Mouse (Mus musculus) liver, postnatal 0 days (tissue): ENCODE measurements around the gene Ptpre.

Source experiments
- CTCF ChIP-seq: sonication (generic); IDR thresholded peaks from 2 replicates; pipeline ENCODE4 v1.5.1; 2016; ENCODE audit warnings: antibody characterized with exemption, low read depth
- EP300 ChIP-seq: IDR thresholded peaks from 2 replicates; pipeline ENCODE4 v1.6.1; 2016; ENCODE audit warnings: antibody characterized with exemption, low read depth, mild to moderate bottlenecking

DNA sequence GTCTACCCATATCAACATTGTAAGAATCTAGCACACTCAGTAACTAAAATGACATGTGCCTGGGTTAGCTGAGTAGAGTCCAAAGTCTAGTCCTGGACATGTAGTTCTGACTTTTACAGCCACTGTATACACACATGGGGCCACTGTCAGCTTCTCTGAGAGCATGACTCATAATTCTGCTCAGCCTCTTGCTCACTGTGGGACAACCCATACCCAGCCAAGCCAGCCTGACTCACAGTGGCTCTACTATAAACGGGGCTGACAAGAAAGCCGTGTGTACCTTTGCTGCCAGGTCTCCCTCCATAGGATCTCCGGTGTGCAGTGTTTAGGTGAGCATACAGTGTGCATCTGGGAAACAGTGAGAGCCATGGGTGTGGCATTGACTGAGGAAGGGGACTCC lies 28.0 kb upstream of the Ptpre start:
- TF ChIP-seq CTCF (no peak), EP300 (no peak)
